Mouse (Mus musculus): ENCODE results near the gene Olfr594. TPM values are rescaled to one million over a fixed set of nuclear protein-coding genes. Genes with fewer than 3 reads are reported as not detected.
"Not testable (repeated sequence)": the region's sequence is repeated elsewhere in the genome, so short reads cannot be mapped to it uniquely, and the experiment has no call there.

Gene Olfr594
- not detected for total RNA-seq (2021)
- long read RNA-seq, experiment 1 = 0 reads
- long read RNA-seq, experiment 2 = 0 reads

- no peak for DNase-seq
These were observed at the start of gene Olfr594 for GRCm38 (mm10) chr7:103216696-103217095. TSS of gene Olfr594 (plus strand) at chr7:103216996.

GRCm38 (mm10) chr7:103169697-103170096, 47.1 kb upstream of the Olfr594 start:
- no peak for DNase-seq

GRCm38 (mm10) chr7:103178240-103178639, 38.6 kb upstream of the Olfr594 start, which contains the start of gene Olfr591:
TSS of gene Olfr591 (minus strand) at chr7:103178340.
- no peak for DNase-seq

- DNase-seq = not testable (repeated sequence)
These were observed 32.3 kb upstream of the Olfr594 start, which contains the start of gene Olfr592 for GRCm38 (mm10) chr7:103184503-103184902. TSS of gene Olfr592 (plus strand) at chr7:103184803.

GRCm38 (mm10) chr7:103211562-103211961, 5.2 kb upstream of the Olfr594 start, which contains the start of gene Olfr593:
TSS of gene Olfr593 (plus strand) at chr7:103211862.
- DNase-seq = no peak

GRCm38 (mm10) chr7:103212050-103212449, 4.7 kb upstream of the Olfr594 start:
- not testable (repeated sequence) for DNase-seq

- DNase-seq = not testable (repeated sequence)
These were observed 35.6 kb downstream of the Olfr594 start, which contains the start of gene Usp17ld for GRCm38 (mm10) chr7:103252405-103252804. TSS of gene Usp17ld (minus strand) at chr7:103252505.

Small RNA genes within 50 kb of the gene (microRNA-seq; reads per million reads assigned to microRNA genes)
- gene Gm23550 (0 reads per million in 2 experiments), gene Gm25171 (0 reads per million in 2 experiments)

Other genes with a start within 250 kb of the Olfr594 start
- not detected for gene Olfr577, start 241.1 kb upstream of the Olfr594 start, total RNA-seq (2021)
- not detected for gene Olfr578, start 227.7 kb upstream of the Olfr594 start, total RNA-seq (2021)
- not detected for gene Olfr582, start 179.0 kb upstream of the Olfr594 start, total RNA-seq (2021)
- gene Olfr583, start 165.7 kb upstream of the Olfr594 start, total RNA-seq (2021) = not detected
- gene Olfr584, start 135.1 kb upstream of the Olfr594 start, total RNA-seq (2021) = not detected
- not detected for gene Olfr585, start 119.3 kb upstream of the Olfr594 start, total RNA-seq (2021)
- not detected for gene Olfr586, start 91.4 kb upstream of the Olfr594 start, total RNA-seq (2021)
- gene Olfr588-ps1, start 76.1 kb upstream of the Olfr594 start, total RNA-seq (2021) = not detected
- gene Olfr589, start 60.6 kb upstream of the Olfr594 start, total RNA-seq (2021) = not detected
- gene Olfr591, start 38.7 kb upstream of the Olfr594 start, total RNA-seq (2021) = not detected
- not detected for gene Olfr592, start 32.2 kb upstream of the Olfr594 start, total RNA-seq (2021)
- not detected for gene Olfr593, start 5.1 kb upstream of the Olfr594 start, total RNA-seq (2021)
- not detected for gene Usp17ld, start 35.5 kb downstream of the Olfr594 start, total RNA-seq (2021)
- gene Olfr596, start 88.7 kb downstream of the Olfr594 start, total RNA-seq (2021) = not detected
- gene Olfr597, start 99.3 kb downstream of the Olfr594 start, total RNA-seq (2021) = not detected
- not detected for gene Olfr598, start 106.6 kb downstream of the Olfr594 start, total RNA-seq (2021)
- not detected for gene Olfr599, start 118.9 kb downstream of the Olfr594 start, total RNA-seq (2021)
- not detected for gene Olfr600, start 132.7 kb downstream of the Olfr594 start, total RNA-seq (2021)
- not detected for gene Olfr601, start 145.7 kb downstream of the Olfr594 start, total RNA-seq (2021)
- not detected for gene Olfr603, start 169.2 kb downstream of the Olfr594 start, total RNA-seq (2021)
- not detected for gene Usp17lc, start 198.1 kb downstream of the Olfr594 start, total RNA-seq (2021)
- not detected for gene Olfr605, start 228.4 kb downstream of the Olfr594 start, total RNA-seq (2021)
- not detected for gene Olfr606, start 232.1 kb downstream of the Olfr594 start, total RNA-seq (2021)
- not detected for gene Olfr607, start 247.2 kb downstream of the Olfr594 start, total RNA-seq (2021)